Mouse (Mus musculus) hindbrain, embryonic 16.5 days (tissue): ENCODE measurements at regions not wholly inside any gene's neighbourhood (a gene's known extent, or its start where the extent isn't known, plus 50 kb on each side); places are given as distances from the start of the nearest gene placed in this dataset.

Experiments used
- ATAC-seq: fragments of 200-750 bp; cut with Nextera tagmentation; 2 replicates; pipeline ENCODE4 v1.8.0; 2017; ENCODE audit warnings: moderate TSS enrichment, moderate library complexity
- H3K27ac ChIP-seq: fragments of 300-500 bp; sonication (generic); 2 replicates; pipeline ENCODE4 v1.5.1; 2014; ENCODE audit warnings: low read depth, mild to moderate bottlenecking, control low read depth, low read length, moderate library complexity
- H3K27me3 ChIP-seq: fragments of 300-500 bp; sonication (generic); replicated peaks from 2 replicates; pipeline ENCODE4 v1.6.1; 2014; ENCODE audit warnings: low read length; ENCODE audit not compliant: control insufficient read depth, insufficient read depth
- H3K36me3 ChIP-seq: fragments of 300-500 bp; sonication (generic); 2 replicates; pipeline ENCODE4 v1.6.1; 2014; ENCODE audit warnings: mild to moderate bottlenecking, low read length, moderate library complexity, mixed read lengths; ENCODE audit not compliant: control insufficient read depth, insufficient read depth
- H3K4me1 ChIP-seq: fragments of 300-500 bp; sonication (generic); 2 replicates; pipeline ENCODE4 v1.6.1; 2014; ENCODE audit warnings: low read depth, low read length; ENCODE audit not compliant: control insufficient read depth, insufficient read depth
- H3K4me2 ChIP-seq: fragments of 300-500 bp; sonication (generic); 2 replicates; pipeline ENCODE4 v1.6.1; 2014; ENCODE audit warnings: mild to moderate bottlenecking, low read length, control low read depth, moderate library complexity
- H3K4me3 ChIP-seq: fragments of 300-500 bp; sonication (generic); 2 replicates; pipeline ENCODE4 v1.5.1; 2014; ENCODE audit warnings: mild to moderate bottlenecking, low read length, control low read depth, moderate library complexity
- H3K9ac ChIP-seq: fragments of 300-500 bp; sonication (generic); 2 replicates; pipeline ENCODE4 v1.6.1; 2014; ENCODE audit warnings: low read depth, mild to moderate bottlenecking, control low read depth, low read length, moderate library complexity
- H3K9me3 ChIP-seq: fragments of 300-500 bp; sonication (generic); 2 replicates; pipeline ENCODE4 v1.6.1; 2014; ENCODE audit warnings: mild to moderate bottlenecking, low read length, moderate library complexity; ENCODE audit not compliant: control insufficient read depth
- WGBS: fragments of 180-500 bp; shearing (Covaris S2); extraction: QIAGEN DNeasy Blood & Tissue Kit; methylation state at CpG from one replicate; pipeline ENCODE4 v1.1.7; 2014; 5-methylcytosine and 5-hydroxymethylcytosine counted together

- Histone ChIP-seq H3K27me3 (no peaks in the 10 kb centered on the region), H3K4me3 (no peak overlapping the region), H3K4me1 (no peaks in the 10 kb centered on the region), H3K36me3 (no peaks in the 10 kb centered on the region), H3K27ac (peak overlapping the region; percentile 29; the same call in 1 of the 2 replicates), H3K4me2 (no peak overlapping the region), H3K9ac (no peak overlapping the region), H3K9me3 (no peaks in the 10 kb centered on the region)
- peak; percentile 68 for ATAC-seq
- WGBS, result 42% methylated on average over 3 of the region's 3 CpGs
These were observed 147.2 kb upstream of the Plscr5 start for GRCm38 (mm10) chr9:92045472-92045905.

- H3K27ac ChIP-seq, result no peak overlapping the region
- no peak overlapping the region for H3K4me3 ChIP-seq
- no peaks in the 10 kb centered on the region for H3K36me3 ChIP-seq
- no peak for ATAC-seq
- H3K27me3 ChIP-seq, result no peaks in the 10 kb centered on the region
- H3K9ac ChIP-seq, result no peak overlapping the region
- no peaks in the 10 kb centered on the region for H3K9me3 ChIP-seq
- 81% methylated on average over 9 of the region's 9 CpGs for WGBS
- H3K4me2 ChIP-seq, result no peak overlapping the region
- H3K4me1 ChIP-seq, result no peaks in the 10 kb centered on the region
These were observed 148.6 kb upstream of the Plscr5 start for GRCm38 (mm10) chr9:92044161-92044560.

GRCm38 (mm10) chr9:92016521-92016920 is 176.2 kb upstream of the Plscr5 start:
- no peaks in the 10 kb centered on the region for H3K4me1 ChIP-seq
- H3K36me3 ChIP-seq, result no peaks in the 10 kb centered on the region
- H3K4me2 ChIP-seq, result no peak overlapping the region
- no peak overlapping the region for H3K4me3 ChIP-seq
- H3K9ac ChIP-seq, result no peak overlapping the region
- H3K9me3 ChIP-seq, result no peaks in the 10 kb centered on the region
- 87% methylated on average over 3 of the region's 3 CpGs for WGBS
- no peaks in the 10 kb centered on the region for H3K27me3 ChIP-seq
- ATAC-seq, result peak; percentile 45; the same call in 1 of the 2 replicates
- H3K27ac ChIP-seq, result no peak overlapping the region

- no peak overlapping the region for H3K4me2 ChIP-seq
- WGBS, result 81% methylated on average over 3 of the region's 3 CpGs
- no peak for ATAC-seq
- H3K9ac ChIP-seq, result no peak overlapping the region
- H3K36me3 ChIP-seq, result no peaks in the 10 kb centered on the region
- H3K4me3 ChIP-seq, result no peak overlapping the region
- no peak overlapping the region for H3K27ac ChIP-seq
- no peaks in the 10 kb centered on the region for H3K9me3 ChIP-seq
- H3K27me3 ChIP-seq, result no peaks in the 10 kb centered on the region
- no peaks in the 10 kb centered on the region for H3K4me1 ChIP-seq
These were observed 176.8 kb upstream of the Plscr5 start for GRCm38 (mm10) chr9:92015923-92016322.

GRCm38 (mm10) chr9:91988240-91988639 is 204.5 kb upstream of the Plscr5 start:
- Histone ChIP-seq H3K4me1 (no peaks in the 10 kb centered on the region), H3K4me2 (no peak overlapping the region)
- WGBS, result 68% methylated on average over 2 of the region's 2 CpGs

GRCm38 (mm10) chr9:91981955-91982621 is 210.6 kb upstream of the Plscr5 start:
- Histone ChIP-seq H3K4me3 (no peak overlapping the region), H3K27ac (no peak overlapping the region), H3K36me3 (no peaks in the 10 kb centered on the region), H3K9me3 (no peaks in the 10 kb centered on the region), H3K9ac (no peak overlapping the region), H3K4me2 (no peak overlapping the region), H3K27me3 (no peaks in the 10 kb centered on the region), H3K4me1 (no peaks in the 10 kb centered on the region)
- no peak for ATAC-seq
- 70% methylated on average over 9 of the region's 9 CpGs for WGBS

More at GRCm38 (mm10) chr9:91988240-91988639, 204.5 kb upstream of the Plscr5 start:
- H3K27me3 ChIP-seq, result no peaks in the 10 kb centered on the region
- no peak overlapping the region for H3K27ac ChIP-seq
- ATAC-seq, result no peak
- H3K36me3 ChIP-seq, result no peaks in the 10 kb centered on the region
- no peak overlapping the region for H3K9ac ChIP-seq
- H3K9me3 ChIP-seq, result no peaks in the 10 kb centered on the region
- H3K4me3 ChIP-seq, result no peak overlapping the region

GRCm38 (mm10) chr9:91981499-91981898 is 211.2 kb upstream of the Plscr5 start:
- H3K4me3 ChIP-seq, result no peak overlapping the region
- no peak overlapping the region for H3K27ac ChIP-seq
- H3K4me2 ChIP-seq, result no peak overlapping the region
- H3K27me3 ChIP-seq, result no peaks in the 10 kb centered on the region
- no peak overlapping the region for H3K9ac ChIP-seq
- 78% methylated on average over 3 of the region's 3 CpGs for WGBS
- no peaks in the 10 kb centered on the region for H3K4me1 ChIP-seq
- ATAC-seq, result no peak
- H3K36me3 ChIP-seq, result no peaks in the 10 kb centered on the region
- H3K9me3 ChIP-seq, result no peaks in the 10 kb centered on the region

GRCm38 (mm10) chr9:91964051-91964450 is 228.7 kb upstream of the Plscr5 start:
- H3K9ac ChIP-seq, result no peak overlapping the region
- WGBS, result 80% methylated on average over 2 of the region's 2 CpGs
- no peaks in the 10 kb centered on the region; the same call in 1 of the 2 replicates for H3K4me1 ChIP-seq
- no peak overlapping the region for H3K4me2 ChIP-seq
- H3K9me3 ChIP-seq, result no peaks in the 10 kb centered on the region
- ATAC-seq, result no peak
- H3K27ac ChIP-seq, result no peak overlapping the region
- no peaks in the 10 kb centered on the region for H3K36me3 ChIP-seq
- H3K27me3 ChIP-seq, result no peaks in the 10 kb centered on the region
- no peak overlapping the region for H3K4me3 ChIP-seq

- 70% methylated on average over 1 of the region's 1 CpGs for WGBS
- no peak for ATAC-seq
- no peaks in the 10 kb centered on the region for H3K27me3 ChIP-seq
- H3K36me3 ChIP-seq, result no peaks in the 10 kb centered on the region
- H3K9ac ChIP-seq, result no peak overlapping the region
- H3K4me2 ChIP-seq, result no peak overlapping the region
- no peaks in the 10 kb centered on the region for H3K9me3 ChIP-seq
- no peaks in the 10 kb centered on the region; the same call in 1 of the 2 replicates for H3K4me1 ChIP-seq
- H3K27ac ChIP-seq, result no peak overlapping the region
- no peak overlapping the region for H3K4me3 ChIP-seq
These were observed 230.0 kb upstream of the Plscr5 start for GRCm38 (mm10) chr9:91962726-91963125.
